17 mouse cellular contexts compared by ENCODE assay signal in the genomic region with DNA sequence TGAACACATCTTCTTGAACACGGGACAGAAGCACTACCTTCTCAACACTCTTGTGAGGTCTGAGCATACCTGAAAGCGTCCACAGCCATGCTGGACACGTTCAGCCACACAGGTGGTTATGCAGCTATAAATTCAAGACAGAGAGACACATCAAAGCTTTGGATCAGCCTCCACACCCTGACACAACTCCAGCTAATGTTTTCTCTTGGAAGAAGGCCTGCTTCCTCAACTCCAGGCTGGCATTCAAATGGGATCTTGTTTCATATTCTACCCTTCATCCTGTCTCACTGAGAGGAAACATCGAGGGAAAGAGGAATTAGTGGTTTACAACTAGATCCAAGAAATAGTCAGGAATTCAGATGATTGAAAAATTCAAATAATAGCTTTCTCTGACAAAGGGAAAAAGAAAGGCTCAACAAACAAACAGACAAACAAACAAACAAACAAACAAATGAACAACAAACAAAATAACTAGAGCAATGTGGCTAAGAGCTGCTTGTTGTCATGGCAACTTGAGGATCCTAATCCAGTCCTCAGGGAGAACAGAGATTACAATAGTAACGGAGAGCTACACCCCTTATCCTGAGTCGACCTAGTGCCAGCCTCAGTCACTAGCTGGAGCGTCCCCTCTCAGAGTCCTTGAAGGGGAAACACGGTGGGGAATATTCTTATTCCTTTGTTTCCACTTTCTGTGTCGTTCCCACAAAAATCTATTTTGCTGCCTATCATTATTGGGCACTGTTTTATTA.
DNase-seq lines count a peak whose midpoint lies in the region; ATAC-seq lines count a peak whose summit lies in the region.
"Had no signal": no experiment of that assay in that cellular context is flagged by ENCODE, and none has a peak within 500 bp of the region (broad histone marks: within the 10 kb centered on the region; RNA-seq: fewer than 3 reads in every experiment).

No protein-coding gene starts in this region.

- H3K4me3 ChIP-seq in hindbrain, embryonic 14.5 days (replicated peaks; ENCODE audit: low read length): no peak overlapping the region
- no peak overlapping the region for H3K4me3 ChIP-seq in hindbrain, embryonic 10.5 days
- H3K4me3 ChIP-seq in hindbrain, embryonic 15.5 days: no peak overlapping the region
- H3K4me3 ChIP-seq in neural tube, embryonic 15.5 days (replicated peaks): no peak overlapping the region
- H3K4me3 ChIP-seq: gastrocnemius, adult 2 months; limb, embryonic 13.5 days had no signal

- no peaks in the 10 kb centered on the region for H3K27me3 ChIP-seq in hindbrain, embryonic 14.5 days (ENCODE audit: control insufficient read depth, insufficient read depth, low read length)
- no peaks in the 10 kb centered on the region for H3K27me3 ChIP-seq in hindbrain, embryonic 10.5 days (ENCODE audit: insufficient read depth, poor library complexity, severe bottlenecking)
- H3K27me3 ChIP-seq in hindbrain, embryonic 15.5 days: no peaks in the 10 kb centered on the region
- no peaks in the 10 kb centered on the region for H3K27me3 ChIP-seq in neural tube, embryonic 15.5 days (replicated peaks)
- H3K27me3 ChIP-seq: limb, embryonic 13.5 days had no signal

- H3K9ac ChIP-seq in hindbrain, embryonic 14.5 days: no peak overlapping the region
- H3K9ac ChIP-seq in hindbrain, embryonic 15.5 days: no peak overlapping the region
- H3K9ac ChIP-seq in neural tube, embryonic 15.5 days (replicated peaks): no peak overlapping the region
- H3K9ac ChIP-seq: limb, embryonic 13.5 days had no signal

- H3K36me3 ChIP-seq in hindbrain, embryonic 14.5 days (replicated peaks; ENCODE audit: control insufficient read depth, insufficient read depth): no peaks in the 10 kb centered on the region
- no peaks in the 10 kb centered on the region for H3K36me3 ChIP-seq in hindbrain, embryonic 10.5 days
- 0 out of 2 replicates have a peak, but pooled peaks cover 3% of the 10 kb centered on the region for H3K36me3 ChIP-seq in hindbrain, embryonic 15.5 days
- H3K36me3 ChIP-seq in neural tube, embryonic 15.5 days: no peaks in the 10 kb centered on the region
- H3K36me3 ChIP-seq: limb, embryonic 13.5 days had no signal

- no peak for ATAC-seq in hindbrain, embryonic 14.5 days (ENCODE audit: low FRiP score)
- ATAC-seq in hindbrain, embryonic 15.5 days (ENCODE audit: low FRiP score, low read depth): no peak
- ATAC-seq in neural tube, embryonic 15.5 days (ENCODE audit: low FRiP score): peak; percentile 39; the same call in 1 of the 2 replicates
- ATAC-seq: intestine, embryonic 16.5 days had no signal

- H3K9me3 ChIP-seq in hindbrain, embryonic 14.5 days (ENCODE audit: control insufficient read depth, low read length): no peaks in the 10 kb centered on the region
- no peaks in the 10 kb centered on the region for H3K9me3 ChIP-seq in hindbrain, embryonic 10.5 days
- H3K9me3 ChIP-seq in hindbrain, embryonic 15.5 days: no peaks in the 10 kb centered on the region
- H3K9me3 ChIP-seq in neural tube, embryonic 15.5 days (replicated peaks): no peaks in the 10 kb centered on the region
- H3K9me3 ChIP-seq: limb, embryonic 13.5 days had no signal

- H3K4me2 ChIP-seq in hindbrain, embryonic 14.5 days (replicated peaks): no peak overlapping the region
- H3K4me2 ChIP-seq in hindbrain, embryonic 15.5 days: no peak overlapping the region
- no peak overlapping the region for H3K4me2 ChIP-seq in neural tube, embryonic 15.5 days
- H3K4me2 ChIP-seq: limb, embryonic 13.5 days had no signal

- peak overlapping the region; percentile 78 for H3K27ac ChIP-seq in hindbrain, embryonic 14.5 days
- no peak overlapping the region for H3K27ac ChIP-seq in hindbrain, embryonic 10.5 days
- peak overlapping the region; percentile 76 for H3K27ac ChIP-seq in hindbrain, embryonic 15.5 days (replicated peaks)
- peak overlapping the region; percentile 83 for H3K27ac ChIP-seq in neural tube, embryonic 15.5 days (replicated peaks)
- H3K27ac ChIP-seq: gastrocnemius, adult 2 months; limb, embryonic 13.5 days had no signal

- WGBS in hindbrain, embryonic 14.5 days: 48% methylated on average over 9 of the region's 9 CpGs
- WGBS in hindbrain, embryonic 10.5 days: 72% methylated on average over 9 of the region's 9 CpGs
- WGBS in hindbrain, embryonic 15.5 days: 50% methylated on average over 9 of the region's 9 CpGs
- 57% methylated on average over 9 of the region's 9 CpGs for WGBS in neural tube, embryonic 15.5 days

- H3K4me1 ChIP-seq in hindbrain, embryonic 14.5 days (replicated peaks; ENCODE audit: control insufficient read depth, insufficient read depth, low read length): peaks cover 53% of the 10 kb centered on the region
- peaks cover 18% of the 10 kb centered on the region for H3K4me1 ChIP-seq in hindbrain, embryonic 10.5 days (replicated peaks)
- H3K4me1 ChIP-seq in hindbrain, embryonic 15.5 days (replicated peaks): peaks cover 56% of the 10 kb centered on the region
- H3K4me1 ChIP-seq in neural tube, embryonic 15.5 days: peaks cover 57% of the 10 kb centered on the region

- peak; percentile 13 for DNase-seq in embryo, embryonic 11 days
- DNase-seq in embryo, embryonic 9.5 days (ENCODE audit: extremely low spot score): no peak
- DNase-seq in hindbrain, embryonic 14.5 days (ENCODE audit: low spot score): peak; percentile 54
- no peak for DNase-seq in hindbrain, embryonic 10.5 days (ENCODE audit: low spot score)
- DNase-seq in kidney, adult 18-20 months: no peak
- no peak for DNase-seq in thymus, postnatal 25 days
- DNase-seq: adrenal gland, postnatal 10 days; cerebellum, postnatal 36 days; gastrocnemius, adult 2 months; heart, postnatal 14 days; kidney, postnatal 25 days; lung, postnatal 36 days; thymus, postnatal 14 days had no signal

Comparison
In these comparisons a context has a peak if more than half of its experiments do, and no peak if none do; other contexts are left out.
1. DNase-seq: peak in embryo, embryonic 11 days (single experiment) and hindbrain, embryonic 14.5 days (single experiment); none in embryo, embryonic 9.5 days (single experiment), hindbrain, embryonic 10.5 days (single experiment), kidney, adult 18-20 months (single experiment) and thymus, postnatal 25 days (single experiment).